Mouse (Mus musculus): Measurements from ENCODE around the gene Dennd2d.

Dennd2d gene

DNA sequence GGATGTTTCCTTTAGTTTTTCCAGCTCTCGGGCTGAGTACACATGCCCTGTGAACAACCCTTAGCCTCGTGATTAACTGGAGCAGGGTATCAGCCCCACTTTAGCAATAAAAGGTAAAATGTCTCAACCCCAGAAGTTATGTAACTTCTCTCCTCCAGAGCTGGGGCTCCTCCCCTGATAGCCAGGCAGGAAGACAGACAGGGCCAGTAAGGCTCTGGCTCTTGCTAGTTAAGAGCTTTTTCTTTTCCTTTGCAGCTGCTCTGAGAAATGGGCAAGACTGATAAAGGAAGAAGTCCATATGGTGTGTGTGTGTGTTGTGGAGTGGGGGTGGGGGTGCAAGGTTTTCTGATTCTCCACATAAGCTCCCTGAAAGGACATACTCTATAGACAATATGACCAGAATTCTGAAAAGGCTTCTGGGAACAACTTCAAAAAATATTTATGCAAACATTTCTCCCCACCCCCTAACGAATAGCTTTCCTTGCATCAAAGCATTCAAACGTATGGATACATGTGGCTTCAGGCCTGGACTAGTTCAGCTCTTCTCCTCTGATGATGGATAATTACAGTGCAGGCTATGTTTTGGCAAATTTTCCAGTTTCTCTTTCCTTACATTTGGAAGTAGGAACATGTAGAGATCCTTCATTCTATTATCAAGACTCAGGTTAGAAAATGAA is 14.0 kb downstream of the Dennd2d start:
- peak in 1 of 2 experiments; percentile 29 for DNase-seq (ENCODE audit: low spot score in 2 of 2)

DNA sequence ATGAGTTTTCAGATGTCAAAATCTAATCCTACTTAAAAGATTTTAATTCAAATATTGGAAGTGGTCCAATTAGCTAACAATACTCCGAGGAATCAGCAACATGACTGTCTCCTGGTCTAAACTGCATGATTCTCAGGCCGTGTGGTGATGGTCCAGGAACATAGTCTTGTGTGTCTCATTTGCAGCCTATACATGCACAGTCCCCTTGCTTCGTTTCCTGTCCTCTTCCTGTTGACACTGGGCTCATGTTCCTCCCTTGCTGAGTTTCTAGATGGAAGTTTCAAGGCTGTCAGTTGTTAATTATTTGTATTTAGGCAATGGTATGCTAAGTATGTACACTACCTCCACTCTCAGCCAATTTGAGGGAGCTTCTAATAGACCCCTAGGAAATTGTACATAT is 14.8 kb downstream of the Dennd2d start:
- DNase-seq (ENCODE audit: low spot score in 2 of 2) = no peak

DNA sequence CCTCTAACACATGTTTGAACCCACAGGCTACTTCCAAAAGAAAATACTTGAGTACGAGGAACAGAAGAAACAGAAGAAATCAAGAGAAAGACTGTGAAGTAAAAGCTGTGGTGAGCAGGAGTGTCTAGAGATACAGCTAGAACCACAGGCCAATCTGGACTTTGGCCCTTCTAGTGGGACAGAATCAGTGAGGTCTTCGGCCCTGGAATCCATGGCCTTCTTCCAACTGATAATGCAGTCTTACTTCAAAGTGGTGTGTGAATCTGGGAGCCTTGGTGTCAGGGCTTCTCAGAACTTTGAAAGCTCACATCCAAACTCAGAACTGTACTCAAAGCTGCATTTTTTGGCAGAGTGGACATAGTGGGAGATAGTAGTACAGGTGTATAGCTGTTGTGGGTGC is 18.3 kb downstream of the Dennd2d start:
- no peak for DNase-seq (ENCODE audit: low spot score in 2 of 2)

DNA sequence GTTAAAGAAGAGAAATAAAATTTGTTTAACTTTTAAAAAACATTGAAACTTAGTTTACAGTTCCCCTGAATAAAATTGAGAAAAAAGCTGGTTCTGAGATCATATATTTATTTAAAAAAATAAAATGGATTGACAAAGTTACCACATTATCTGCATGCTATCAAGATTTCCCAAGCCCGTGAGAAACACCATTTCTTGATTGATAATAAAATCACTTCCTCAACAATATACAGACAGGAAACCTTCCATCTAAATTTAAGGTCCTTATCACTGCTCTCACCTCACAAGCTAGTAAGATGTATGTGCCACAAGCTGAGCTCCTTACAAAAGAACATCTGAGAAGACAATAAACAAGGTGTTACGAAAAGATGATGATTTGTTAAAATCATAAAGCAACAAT is 20.7 kb downstream of the Dennd2d start:
- no peak for DNase-seq (ENCODE audit: low spot score in 2 of 2)

DNA sequence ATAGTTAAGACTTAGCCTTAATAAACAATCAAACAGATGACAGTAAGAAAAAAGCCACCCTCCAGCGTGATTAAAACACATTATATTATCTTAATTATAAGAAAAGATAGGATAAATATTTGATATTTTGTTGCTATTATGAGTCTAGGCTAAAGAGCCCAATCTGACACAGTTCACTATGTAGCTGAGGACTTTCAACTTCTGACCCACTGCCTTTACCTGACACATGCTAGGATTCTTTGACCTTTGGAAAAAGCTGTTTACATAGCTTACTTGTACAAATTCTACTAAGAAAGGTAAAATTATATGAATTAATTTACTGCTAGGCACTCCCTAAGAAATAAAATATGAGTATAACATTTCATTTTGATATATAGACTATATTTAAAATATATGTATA is 28.5 kb downstream of the Dennd2d start:
- no peak for DNase-seq (ENCODE audit: low spot score in 2 of 2)

DNA sequence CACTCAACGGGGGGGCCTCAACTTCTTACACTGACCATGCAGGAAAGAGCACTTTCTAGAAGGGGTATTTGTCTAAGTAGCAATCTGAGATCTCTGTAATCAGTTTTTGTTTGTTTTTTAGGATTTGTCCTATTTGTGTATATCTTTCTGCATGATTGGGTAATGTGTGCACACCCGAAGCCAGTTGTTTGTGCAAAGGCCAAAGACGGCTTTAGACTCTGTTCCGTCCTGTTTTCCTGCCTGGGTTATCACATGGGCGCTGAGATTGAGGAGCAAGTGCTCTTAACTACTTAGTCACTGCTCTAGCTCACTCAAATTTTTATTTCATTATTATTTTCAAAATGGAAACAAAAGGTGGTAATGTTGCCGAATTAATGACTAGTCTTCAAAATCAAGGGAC is 32.8 kb downstream of the Dennd2d start:
- no peak for DNase-seq (ENCODE audit: low spot score in 2 of 2)

DNA sequence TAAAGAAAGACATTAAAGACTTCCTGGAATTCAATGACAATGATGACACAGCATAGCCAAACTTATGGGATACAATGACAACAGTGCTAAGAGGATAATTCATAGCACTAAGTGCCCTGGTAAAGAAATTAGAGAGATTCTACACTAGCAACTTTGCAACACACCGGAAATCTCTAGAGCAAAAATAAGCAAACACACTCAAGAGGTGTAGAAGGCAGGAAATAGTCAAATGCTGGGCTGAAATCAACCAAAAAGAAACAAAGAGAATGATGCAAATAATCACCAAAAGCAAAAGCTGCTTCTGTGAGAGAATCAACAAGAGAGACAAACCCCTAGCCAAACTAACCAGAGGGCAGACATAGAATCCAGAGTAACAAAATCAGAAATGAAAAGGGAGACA is 40.5 kb downstream of the Dennd2d start:
- DNase-seq (ENCODE audit: low spot score in 2 of 2) = no peak

DNA sequence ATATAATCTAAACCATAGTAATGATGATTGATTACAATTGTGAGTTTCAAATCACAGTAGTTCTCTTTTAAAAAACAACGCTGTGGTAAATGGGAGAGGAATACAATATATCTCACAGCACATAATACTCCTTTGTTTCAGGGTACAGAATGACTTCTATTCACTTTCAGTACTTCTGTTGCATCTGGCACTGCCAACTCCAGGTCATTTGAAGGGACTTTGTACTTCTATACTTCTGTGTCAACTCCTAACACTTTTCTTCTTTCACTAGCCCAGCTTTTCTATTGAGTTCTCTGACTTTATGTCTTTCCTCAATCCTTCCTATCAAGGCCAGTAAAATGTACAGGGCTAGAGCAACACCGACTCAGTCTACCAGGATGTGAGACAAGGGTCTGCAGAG is 44.2 kb downstream of the Dennd2d start:
- no peak for DNase-seq (ENCODE audit: low spot score in 2 of 2)

DNA sequence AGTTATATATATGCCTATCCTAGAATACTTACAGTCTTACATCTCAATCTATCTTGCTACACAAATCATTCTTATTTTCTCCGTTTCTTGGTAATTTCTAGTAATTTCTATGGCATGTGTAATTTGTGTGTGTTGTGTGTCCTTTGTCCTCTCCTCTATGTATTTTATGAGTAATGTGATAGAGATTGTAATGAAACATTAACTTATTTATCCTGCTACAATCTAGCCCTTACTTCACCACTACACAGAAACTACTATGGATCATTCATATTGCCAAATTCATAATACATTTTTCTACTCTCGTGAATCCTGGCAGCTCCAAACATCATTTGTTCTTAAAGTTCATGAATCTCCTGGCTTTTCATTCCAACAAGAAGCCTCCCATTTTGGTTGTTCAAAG is 45.8 kb downstream of the Dennd2d start:
- DNase-seq (ENCODE audit: low spot score in 2 of 2) = no peak

DNA sequence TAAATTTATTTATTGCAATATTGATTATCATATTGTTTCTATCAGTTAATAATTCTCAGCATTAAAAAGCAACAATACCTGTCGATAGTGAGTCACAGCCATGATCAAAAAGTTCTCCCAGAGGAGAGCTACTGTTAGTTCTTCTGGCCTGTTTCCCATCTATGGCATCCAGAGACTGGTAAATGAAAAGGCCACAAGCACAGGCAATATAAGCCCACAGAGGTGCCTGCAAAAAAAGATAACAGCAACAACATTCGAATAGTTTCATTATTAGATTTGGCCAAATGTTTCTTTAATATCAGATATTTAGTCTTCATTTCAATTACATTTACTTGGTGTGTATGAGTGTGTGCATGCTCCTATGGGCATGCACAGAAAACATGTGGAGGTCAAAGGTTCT is 51.1 kb downstream of the Dennd2d start:
- DNase-seq (ENCODE audit: low spot score in 2 of 2) = no peak

DNA sequence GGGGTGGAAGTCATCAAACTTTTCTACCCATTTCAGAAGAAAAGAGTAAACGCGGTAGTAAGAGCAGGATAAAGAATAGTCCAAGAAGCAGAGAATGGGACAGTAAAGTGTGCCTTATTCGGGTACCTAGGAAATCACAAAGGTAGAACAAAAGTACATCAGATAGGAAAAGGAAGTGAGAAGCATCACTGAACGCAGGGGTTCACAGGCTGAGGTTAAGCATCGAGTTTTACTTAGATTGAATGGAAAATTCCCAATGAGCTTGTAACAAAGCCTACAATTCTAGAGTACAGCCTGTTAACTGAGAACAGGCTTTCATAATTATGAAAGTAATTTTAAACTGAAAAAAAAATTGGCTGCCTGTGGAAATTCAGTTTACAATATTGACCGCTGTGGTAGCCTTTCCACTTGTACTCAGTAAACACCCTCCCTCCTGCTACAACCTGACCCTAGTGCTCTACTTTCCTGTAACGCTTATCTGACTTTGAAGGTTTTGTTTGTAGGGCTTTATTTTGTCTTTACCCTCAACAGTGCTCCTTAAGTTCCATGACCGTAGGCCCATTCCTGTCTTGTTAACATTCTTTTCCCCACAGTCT is 62.6 kb downstream of the Dennd2d start:
- no peak for DNase-seq (ENCODE audit: low spot score in 2 of 2)

DNA sequence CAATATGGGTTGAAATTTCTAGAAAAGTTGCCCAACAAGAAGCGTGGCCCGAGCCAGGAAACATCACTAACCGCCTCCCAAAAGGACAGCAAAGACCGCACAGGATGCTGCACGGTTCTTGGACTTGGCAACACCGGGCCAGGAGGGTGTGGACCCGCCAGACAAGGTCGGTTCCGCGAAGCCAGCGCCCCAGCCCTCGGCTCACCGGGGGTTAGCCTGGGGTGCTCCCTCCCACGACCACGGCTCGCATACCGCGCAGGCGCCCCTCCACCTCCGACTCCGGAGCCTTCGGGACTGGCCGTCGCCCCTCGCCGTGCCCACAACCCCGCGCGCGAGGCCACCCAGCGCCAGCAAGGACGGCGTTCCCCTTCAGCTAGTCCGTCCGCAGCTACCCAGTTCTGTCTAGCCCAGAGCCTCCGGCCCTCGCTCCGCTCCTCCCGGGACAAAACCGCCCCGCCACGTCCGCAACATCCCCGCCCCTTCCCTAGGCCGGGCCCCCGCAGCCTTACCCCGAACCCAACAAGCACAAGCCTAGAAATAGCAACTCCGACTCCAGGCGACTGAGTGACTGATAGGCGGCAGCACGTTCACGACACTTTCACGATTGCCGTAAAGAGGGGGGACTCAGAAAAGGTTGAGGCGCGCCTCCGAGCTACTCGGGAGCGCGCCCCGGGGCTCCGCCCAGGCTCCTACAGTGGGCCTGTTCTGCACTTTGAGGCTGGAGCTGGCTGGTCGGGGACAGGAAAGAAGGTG is 65.1 kb downstream of the Dennd2d start, which contains the start of the genes Dram2 and Cept1:
Gene Dram2, plus strand, starts transcription at position 628 of the 753 bp plus-strand sequence.
Gene Cept1, minus strand, starts transcription at position 632 of the 753 bp plus-strand sequence.
- DNase-seq (ENCODE audit: low spot score in 2 of 2) = peak; percentile 95 to 96

DNA sequence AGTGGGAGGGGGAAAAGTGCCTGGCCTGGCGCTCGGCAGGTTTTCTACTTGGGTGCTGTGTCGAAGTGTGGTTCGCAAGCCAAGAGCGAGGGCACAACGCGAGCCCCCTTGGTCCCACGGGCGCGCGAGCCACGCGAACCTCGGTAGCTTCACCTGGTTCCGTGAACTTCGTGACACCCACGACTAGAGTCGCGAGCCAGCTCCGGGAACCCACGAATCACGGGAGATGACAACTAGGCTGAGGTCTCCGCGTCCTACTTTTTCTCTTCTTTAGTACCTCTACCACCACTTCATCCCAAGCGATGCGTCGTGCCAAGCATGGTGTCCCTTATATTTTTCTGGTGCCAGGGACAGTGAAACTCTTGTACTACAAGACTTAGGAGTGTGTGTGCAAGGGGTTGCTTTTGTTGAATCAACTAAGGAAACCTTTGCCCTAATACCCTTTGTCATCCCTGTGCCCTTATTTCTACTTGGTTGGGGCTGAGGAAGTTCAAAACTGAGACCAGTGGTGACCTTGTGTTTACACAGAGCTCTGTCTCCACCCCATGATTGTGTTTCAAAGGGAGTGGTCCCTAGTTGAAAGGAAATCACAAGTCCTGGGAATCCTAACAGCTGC is 65.8 kb downstream of the Dennd2d start:
- peak; percentile 73 to 80 for DNase-seq (ENCODE audit: low spot score in 2 of 2)

DNA sequence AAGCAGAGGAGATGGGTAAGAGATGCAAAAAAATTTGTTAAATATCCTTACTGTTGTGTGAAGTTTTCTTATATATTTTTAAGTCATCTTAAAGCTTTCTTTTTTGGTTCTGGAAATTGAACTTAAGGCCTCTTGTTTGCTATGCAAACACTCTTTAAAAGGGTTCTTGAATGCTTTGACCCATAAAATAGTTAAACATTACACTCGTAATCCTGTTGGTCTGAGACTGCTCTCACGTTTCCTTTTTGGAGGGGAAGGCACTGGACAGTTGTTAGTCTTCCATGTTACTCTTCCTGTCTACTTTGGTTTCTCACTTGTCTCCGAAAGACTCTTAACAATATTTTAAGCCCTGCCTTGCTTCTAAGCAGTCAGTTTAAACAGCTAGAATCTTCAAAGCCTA is 66.8 kb downstream of the Dennd2d start:
- no peak for DNase-seq (ENCODE audit: low spot score in 2 of 2)

Measured in heart, adult 9 months (tissue).